Mouse (Mus musculus) gastrocnemius, adult 8-10 months (tissue): ENCODE results near the gene Kif26b. TPM values are rescaled to one million over a fixed set of nuclear protein-coding genes. Genes with fewer than 3 reads are reported as not detected.

Experiments used
- DNase-seq, 2 experiments: peaks; one replicate each; pipeline ENCODE4 v3.0.0; 2022; ENCODE audit warnings: low spot score in 2 of 2
- total RNA-seq, 4 experiments: library from RNA; stranded (reverse); gene quantifications; 2 replicates each; pipeline ENCODE4 v1.2.4; 2022

Gene Kif26b
- total RNA-seq, 4 experiments from 2014 or later, result 2.3 to 4.9 (median 2.6) TPM

- no peak for DNase-seq
These were observed 56.6 kb downstream of the Kif26b start for GRCm38 (mm10) chr1:178585366-178586020.

GRCm38 (mm10) chr1:178590229-178591171, 61.6 kb downstream of the Kif26b start:
- no peak for DNase-seq

GRCm38 (mm10) chr1:178597113-178597512, 68.2 kb downstream of the Kif26b start:
- DNase-seq, result no peak

GRCm38 (mm10) chr1:178597757-178598156, 68.8 kb downstream of the Kif26b start:
- DNase-seq, result no peak

GRCm38 (mm10) chr1:178600851-178601569, 72.1 kb downstream of the Kif26b start:
- no peak for DNase-seq

GRCm38 (mm10) chr1:178609151-178609775, 80.3 kb downstream of the Kif26b start:
- DNase-seq, result no peak

- no peak for DNase-seq
These were observed 82.6 kb downstream of the Kif26b start for GRCm38 (mm10) chr1:178611512-178611911.

- no peak for DNase-seq
These were observed 92.4 kb downstream of the Kif26b start for GRCm38 (mm10) chr1:178621301-178621700.

GRCm38 (mm10) chr1:178623889-178624288, 95.0 kb downstream of the Kif26b start:
- DNase-seq, result no peak

- DNase-seq, result no peak
These were observed 98.0 kb downstream of the Kif26b start for GRCm38 (mm10) chr1:178626961-178627381.

- DNase-seq, result no peak
These were observed 101.1 kb downstream of the Kif26b start for GRCm38 (mm10) chr1:178630042-178630441.

GRCm38 (mm10) chr1:178631863-178632262, 102.9 kb downstream of the Kif26b start:
- DNase-seq, result no peak

GRCm38 (mm10) chr1:178634359-178635085, 105.6 kb downstream of the Kif26b start:
- DNase-seq, result no peak

- no peak for DNase-seq
These were observed 106.5 kb downstream of the Kif26b start for GRCm38 (mm10) chr1:178635470-178635869.

GRCm38 (mm10) chr1:178637293-178637692, 108.4 kb downstream of the Kif26b start:
- no peak for DNase-seq

GRCm38 (mm10) chr1:178639951-178640350, 111.0 kb downstream of the Kif26b start:
- no peak for DNase-seq

- no peak for DNase-seq
These were observed 112.0 kb downstream of the Kif26b start for GRCm38 (mm10) chr1:178640719-178641455.

- no peak for DNase-seq
These were observed 112.9 kb downstream of the Kif26b start for GRCm38 (mm10) chr1:178641788-178642187.

GRCm38 (mm10) chr1:178644954-178645353, 116.0 kb downstream of the Kif26b start:
- DNase-seq, result no peak

GRCm38 (mm10) chr1:178646589-178646988, 117.7 kb downstream of the Kif26b start:
- no peak for DNase-seq
